Mouse (Mus musculus): ENCODE data around the gene Dnah9. TPM values are rescaled to one million over a fixed set of nuclear protein-coding genes. Genes with fewer than 3 reads are reported as not detected.

Dnah9 gene
- total RNA-seq, 2 experiments from 2014 or later, result not detected

DNA sequence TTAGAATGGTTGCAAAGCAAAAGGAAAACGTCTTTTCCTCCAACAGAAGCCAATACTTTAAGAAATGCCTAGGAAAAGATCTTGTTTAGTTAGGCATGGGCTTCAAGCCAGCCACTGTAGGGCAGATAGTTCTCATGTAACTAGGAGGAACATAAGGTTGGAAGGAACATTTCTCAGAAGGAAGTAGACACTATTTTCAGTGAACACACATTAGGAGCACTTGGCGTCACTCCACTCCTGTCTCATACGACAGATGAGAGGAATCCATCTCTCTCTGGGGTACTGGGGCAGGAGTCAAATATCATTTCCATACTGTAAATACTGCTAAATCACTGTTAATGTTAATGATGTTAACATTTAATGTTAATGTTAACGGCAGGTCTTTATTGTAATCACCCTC, 238.0 kb downstream of the Dnah9 start:
- ATAC-seq (replicated peaks; ENCODE audit: poor library complexity), result no peak

GRCm38 (mm10) chr11:65927962-65928361, 240.4 kb downstream of the Dnah9 start:
- ATAC-seq (replicated peaks; ENCODE audit: poor library complexity), result no peak

GRCm38 (mm10) chr11:65918480-65919236, 249.7 kb downstream of the Dnah9 start:
- ATAC-seq (replicated peaks; ENCODE audit: poor library complexity), result no peak

DNA sequence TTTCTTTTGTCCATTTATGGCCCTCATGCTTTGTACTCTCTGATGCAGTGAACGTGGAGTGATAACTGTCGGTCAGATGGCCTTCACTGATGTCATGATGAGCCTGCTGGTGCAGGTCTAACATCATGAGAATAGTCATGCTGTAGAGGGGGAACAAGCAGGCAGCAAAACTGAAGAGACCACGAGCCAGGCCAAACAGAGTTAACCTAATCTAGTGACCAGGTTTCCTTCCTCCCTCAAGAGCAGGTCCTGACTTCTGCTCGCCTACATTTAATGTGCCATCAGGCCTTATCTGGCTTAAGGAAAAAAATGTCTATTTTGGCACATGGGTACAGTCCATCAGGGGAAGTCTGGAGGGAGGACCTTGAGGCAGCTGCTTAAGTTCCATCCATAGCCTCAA, 259.2 kb downstream of the Dnah9 start:
- ATAC-seq (replicated peaks; ENCODE audit: poor library complexity), result no peak

- no peak for ATAC-seq (replicated peaks; ENCODE audit: poor library complexity)
Observed at GRCm38 (mm10) chr11:65905487-65905886, 262.9 kb downstream of the Dnah9 start.

DNA sequence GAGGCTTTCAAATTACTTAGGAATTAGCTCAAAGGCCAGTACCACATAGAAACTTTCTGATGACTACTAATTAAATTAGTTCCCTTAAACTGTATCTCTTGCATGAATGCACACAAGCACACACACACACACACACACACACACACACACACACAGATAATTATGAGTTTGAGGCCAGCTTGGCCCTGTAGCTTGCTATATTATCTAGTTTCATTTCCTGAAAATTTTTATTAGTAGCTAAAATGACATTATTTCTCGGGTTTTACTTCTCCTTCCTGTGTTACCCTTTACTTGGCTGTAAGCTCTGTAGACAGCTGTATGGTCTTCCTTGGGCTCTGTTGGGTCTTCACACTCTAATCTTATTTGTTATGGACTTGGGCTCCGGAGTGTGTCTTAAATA, 264.4 kb downstream of the Dnah9 start:
- peak; percentile 65 for ATAC-seq (replicated peaks; ENCODE audit: poor library complexity)

- ATAC-seq (replicated peaks; ENCODE audit: poor library complexity), result no peak
Observed at GRCm38 (mm10) chr11:65881465-65881864, 286.9 kb downstream of the Dnah9 start.

DNA sequence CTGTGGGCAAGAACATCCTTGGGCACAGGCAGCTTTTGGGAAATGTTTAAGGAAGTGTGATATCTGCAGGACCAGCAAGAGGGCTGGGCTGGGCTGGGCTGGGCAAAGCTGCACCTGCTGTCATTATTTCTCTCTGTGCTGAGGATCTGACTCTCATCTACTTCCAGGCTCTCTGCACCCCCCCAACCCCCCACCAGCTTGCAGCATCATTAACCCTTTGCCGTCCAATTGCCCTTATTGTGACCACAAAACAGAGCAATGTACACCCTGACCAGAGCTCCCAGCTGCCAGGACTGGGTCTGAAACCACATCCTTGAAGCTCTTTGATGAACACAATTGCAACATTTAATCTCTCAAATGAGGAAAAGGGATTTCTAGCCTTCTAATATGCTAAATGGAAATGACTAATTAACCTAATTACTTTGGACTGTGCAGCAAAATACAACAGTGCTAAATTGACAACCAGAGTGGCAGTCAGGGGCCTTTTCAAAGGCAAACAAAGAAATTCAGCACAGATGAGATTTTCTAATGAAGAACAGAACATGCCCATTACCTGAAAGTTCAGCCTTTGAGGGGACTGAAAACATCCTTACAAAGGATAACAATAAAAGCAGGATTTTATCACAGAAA, 291.1 kb downstream of the Dnah9 start:
- no peak for ATAC-seq (replicated peaks; ENCODE audit: poor library complexity)

DNA sequence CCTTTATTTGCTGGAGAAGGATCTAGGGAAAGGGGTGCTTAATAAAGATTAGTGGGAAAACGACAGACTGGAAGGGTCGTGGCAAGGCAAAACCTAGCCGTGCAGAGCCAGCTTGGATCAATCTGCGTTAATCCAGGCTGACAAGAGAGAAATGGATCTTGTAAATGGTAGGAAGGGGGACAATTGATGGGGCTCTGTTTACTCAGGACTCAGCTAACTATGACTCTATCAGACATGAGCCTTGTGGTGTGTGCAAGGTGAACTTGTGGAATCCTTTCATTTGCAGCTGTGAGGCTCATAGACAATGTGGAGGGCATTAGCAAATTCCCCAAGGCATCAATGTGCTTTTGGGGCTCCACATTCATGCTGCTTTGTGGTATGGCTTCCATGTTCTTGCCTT, 306.9 kb downstream of the Dnah9 start:
- no peak for ATAC-seq (replicated peaks; ENCODE audit: poor library complexity)

- peak; percentile 88 for ATAC-seq (replicated peaks; ENCODE audit: poor library complexity)
Observed at GRCm38 (mm10) chr11:65852066-65852465, 316.3 kb downstream of the Dnah9 start.

DNA sequence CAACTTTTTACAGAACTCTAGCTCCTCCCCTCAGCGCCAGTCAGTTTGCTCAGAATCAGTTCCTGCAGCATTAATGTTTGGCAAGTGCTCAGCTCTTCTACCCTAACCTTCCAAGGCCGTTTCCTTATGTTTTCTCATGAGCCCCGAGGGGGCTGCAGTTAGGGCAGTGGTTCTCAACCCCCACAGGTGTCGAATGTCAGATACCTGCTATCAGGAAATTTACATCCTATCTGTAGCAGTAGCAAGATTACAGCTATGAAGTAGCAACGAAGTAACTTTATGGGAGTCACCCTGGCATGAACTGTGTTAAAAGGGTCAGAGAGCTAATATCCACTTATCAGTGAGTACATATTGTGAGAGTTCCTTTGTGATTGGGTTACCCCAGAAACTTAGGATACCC, 321.9 kb downstream of the Dnah9 start:
- no peak for ATAC-seq (replicated peaks; ENCODE audit: poor library complexity)

DNA sequence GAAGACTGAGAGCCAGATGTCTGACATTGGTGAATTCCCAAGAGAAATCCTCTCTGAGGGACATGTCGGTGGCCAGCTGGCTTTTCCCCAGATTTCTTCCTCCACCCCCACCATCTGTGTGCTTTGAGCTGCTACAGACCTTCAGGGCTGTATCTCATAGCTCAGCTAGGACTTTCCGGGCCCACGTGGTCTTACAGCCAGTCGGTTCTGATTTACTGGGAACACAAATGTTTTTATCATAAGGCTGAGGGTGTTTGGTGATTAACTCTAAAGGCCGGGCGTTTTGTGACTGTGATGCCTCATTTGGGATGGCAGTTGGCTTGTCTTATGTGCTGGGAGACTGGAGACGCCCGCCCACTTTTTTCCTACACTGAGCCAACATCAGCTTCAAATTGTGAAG, 329.4 kb downstream of the Dnah9 start:
- no peak for ATAC-seq (replicated peaks; ENCODE audit: poor library complexity)

GRCm38 (mm10) chr11:65824556-65824955, 343.8 kb downstream of the Dnah9 start:
- no peak for ATAC-seq (replicated peaks; ENCODE audit: poor library complexity)

DNA sequence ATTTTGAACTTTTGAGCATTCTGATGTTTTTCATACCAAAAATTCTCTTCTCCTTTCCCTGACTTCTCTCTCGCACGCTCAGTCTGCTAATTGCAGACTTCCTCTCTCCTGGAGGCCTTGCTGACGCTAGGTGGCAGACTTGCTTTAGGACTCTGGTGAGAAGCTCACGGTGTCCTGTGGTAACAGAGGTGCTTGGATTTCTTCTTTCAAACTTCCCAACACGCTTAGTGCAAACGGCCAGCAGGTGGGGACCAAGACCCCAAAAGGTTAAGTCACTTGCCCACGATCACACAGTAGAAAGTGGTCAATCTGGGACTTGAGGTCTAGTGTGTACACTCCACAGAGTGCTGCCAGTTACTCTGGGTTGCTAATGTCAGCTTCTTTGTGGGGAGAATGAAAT, 347.5 kb downstream of the Dnah9 start:
- peak; percentile 96 for ATAC-seq (replicated peaks; ENCODE audit: poor library complexity)

DNA sequence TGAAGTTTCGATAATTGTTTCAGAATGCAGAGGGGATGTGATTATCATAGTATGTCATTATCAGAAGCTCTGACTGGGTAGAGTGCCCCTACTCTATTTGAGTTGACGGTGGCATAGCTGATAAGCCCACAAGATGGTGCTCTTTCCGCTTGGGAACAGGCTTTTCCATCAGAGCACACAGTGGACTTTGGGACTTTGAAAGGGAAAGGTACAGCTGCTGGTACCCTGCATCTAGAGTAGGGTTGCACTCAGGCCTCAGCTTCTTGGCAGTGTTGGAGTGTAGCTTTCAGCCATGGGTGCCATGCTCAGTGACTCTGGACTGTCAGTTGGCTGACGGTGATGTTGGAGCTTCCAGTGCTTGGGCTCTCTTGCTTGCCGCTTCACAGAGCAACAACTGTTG, 348.1 kb downstream of the Dnah9 start:
- 0 out of 2 replicates have a peak, but pooled peaks have one; percentile 28 for ATAC-seq (replicated peaks; ENCODE audit: poor library complexity)

- ATAC-seq (replicated peaks; ENCODE audit: poor library complexity), result no peak
Observed at GRCm38 (mm10) chr11:65818193-65818592, 350.2 kb downstream of the Dnah9 start.

- no peak for ATAC-seq (replicated peaks; ENCODE audit: poor library complexity)
Observed at GRCm38 (mm10) chr11:65816237-65816636, 352.1 kb downstream of the Dnah9 start.

DNA sequence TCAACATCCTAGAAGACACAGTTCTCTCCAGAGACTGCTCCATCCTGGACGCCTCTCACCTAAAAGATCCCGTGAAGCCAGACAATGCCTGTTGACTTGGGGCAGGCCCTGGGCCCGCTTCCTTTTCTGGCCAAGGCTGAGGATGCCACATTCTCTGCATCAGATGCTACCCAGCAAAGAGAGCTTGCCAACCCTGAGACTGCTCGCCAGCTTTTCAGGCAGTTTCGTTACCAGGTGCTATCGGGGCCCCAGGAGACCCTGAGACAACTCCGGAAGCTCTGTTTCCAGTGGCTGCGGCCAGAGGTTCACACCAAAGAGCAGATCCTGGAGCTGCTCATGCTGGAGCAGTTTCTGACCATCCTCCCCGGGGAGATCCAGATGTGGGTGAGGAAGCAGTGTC, 354.0 kb downstream of the Dnah9 start:
- no peak for ATAC-seq (replicated peaks; ENCODE audit: poor library complexity)

- ATAC-seq (replicated peaks; ENCODE audit: poor library complexity), result no peak
Observed at GRCm38 (mm10) chr11:65812088-65812487, 356.3 kb downstream of the Dnah9 start.

- no peak for ATAC-seq (replicated peaks; ENCODE audit: poor library complexity)
Observed at GRCm38 (mm10) chr11:65807601-65808000, 360.8 kb downstream of the Dnah9 start.

GRCm38 (mm10) chr11:65806909-65807504, 361.3 kb downstream of the Dnah9 start, which contains the start of gene Zkscan6:
Gene Zkscan6, plus strand, starts transcription at chr11:65807175.
- peak; percentile 86 for ATAC-seq (replicated peaks; ENCODE audit: poor library complexity)

GRCm38 (mm10) chr11:65806321-65806904, 361.9 kb downstream of the Dnah9 start:
- ATAC-seq (replicated peaks; ENCODE audit: poor library complexity), result peak; percentile 72

Measured in megakaryocyte progenitor cell, adult 5-6 weeks (primary cell).